Mouse (Mus musculus): ENCODE measurements around the gene Sepsecs. TPM values are rescaled to one million over a fixed set of nuclear protein-coding genes. Genes with fewer than 3 reads are reported as not detected.
A peak's percentile ranks its signal among the peaks of the same experiment; 100 is the strongest.

Gene Sepsecs
- total RNA-seq, 2 experiments from 2014 or later: 9.9 to 10.0 TPM

- DNase-seq: peak; percentile 23
These were observed 59.8 kb downstream of the Sepsecs start for GRCm38 (mm10) chr5:52609672-52610071.

- DNase-seq: no peak
These were observed 64.9 kb downstream of the Sepsecs start for GRCm38 (mm10) chr5:52604582-52605041.

GRCm38 (mm10) chr5:52590612-52591011 lies 78.9 kb downstream of the Sepsecs start:
- DNase-seq: no peak

Other genes with a start within 250 kb of the Sepsecs start
- 1 to 10 TPM; 5.7 to 6.1 TPM for gene Ccdc149, start 198.2 kb downstream of the Sepsecs start, total RNA-seq (2021)
- gene Lgi2, start 103.2 kb downstream of the Sepsecs start, total RNA-seq (2021): 1 to 10 TPM; 1.6 to 1.9 TPM
- gene Pi4k2b, start 71.9 kb upstream of the Sepsecs start, total RNA-seq (2021): 1 to 10 TPM; 5.4 to 5.8 TPM
- 1 to 10 TPM; 8.4 to 9.7 TPM for gene Zcchc4, start 105.7 kb upstream of the Sepsecs start, total RNA-seq (2021)
- 10 to 100 TPM; 55.9 to 61.3 TPM for gene Anapc4, start 164.3 kb upstream of the Sepsecs start, total RNA-seq (2021)

Data from heart, postnatal 4 days (tissue).